Mouse (Mus musculus): Measurements from ENCODE around the gene Ino80.

DNA sequence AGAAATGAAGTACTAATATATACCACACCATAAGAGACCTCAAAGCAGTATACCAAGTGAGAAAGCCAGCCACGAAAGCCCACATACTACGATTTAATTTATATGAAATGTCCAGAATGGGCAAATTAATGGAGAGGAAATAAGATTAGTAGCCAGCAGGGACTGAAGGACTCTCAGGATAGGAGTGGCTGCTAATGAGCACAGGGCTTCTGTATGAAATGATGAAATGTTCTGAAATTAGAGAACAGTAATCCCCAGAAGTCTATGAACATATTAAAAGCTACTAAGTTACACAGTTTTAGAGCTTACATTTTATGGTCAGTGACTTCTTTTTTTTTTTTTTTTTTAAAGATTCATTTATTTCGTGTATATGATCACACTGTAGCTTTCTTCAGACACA lies 22.9 kb downstream of the Ino80 start:
- no peak for TF ChIP-seq CTCF (IDR thresholded peaks at IDR 0.05; ENCODE audit: extremely low read depth, insufficient read depth, insufficient read length, insufficient replicate concordance)
- no peak for TF ChIP-seq POLR2A (IDR thresholded peaks at IDR 0.05; ENCODE audit: low read depth, low read length)

All from spleen, adult 2 months (tissue).